In the genomic region with DNA sequence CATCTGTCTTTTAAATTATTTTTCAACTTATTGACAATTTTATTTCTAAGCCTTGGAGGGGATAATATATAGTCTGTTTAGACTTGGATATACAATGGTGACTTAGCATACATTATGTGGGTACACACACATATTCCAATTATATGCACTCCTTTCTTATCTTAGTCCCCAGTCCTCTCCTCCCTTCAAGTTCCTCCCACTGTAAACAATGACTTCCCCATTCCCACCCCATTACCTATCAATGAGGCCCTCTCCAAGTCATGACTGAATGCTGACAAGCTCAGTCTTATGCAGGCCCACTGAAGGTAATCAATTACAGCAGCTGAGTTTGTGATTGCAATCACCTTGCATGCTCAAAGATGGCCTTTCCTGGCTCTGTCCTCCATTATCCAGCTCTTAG, we compare ENCODE assay signal across 20 mouse cellular contexts. TPM values are rescaled to one million over a fixed set of nuclear protein-coding genes. Genes with fewer than 3 reads are reported as not detected.
"Had no signal": no experiment of that assay in that cellular context is flagged by ENCODE, and none has a peak within 500 bp of the region (broad histone marks: within the 10 kb centered on the region; RNA-seq: fewer than 3 reads in every experiment).

No protein-coding gene starts in this region.

- ATAC-seq: intestine, postnatal 0 days had no signal

- H3K4me1 ChIP-seq: limb, embryonic 15.5 days; midbrain, embryonic 12.5 days; neural tube, embryonic 15.5 days had no signal

- H3K4me2 ChIP-seq: limb, embryonic 15.5 days; lung, embryonic 14.5 days; midbrain, embryonic 12.5 days; neural tube, embryonic 15.5 days had no signal

- H3K27me3 ChIP-seq: limb, embryonic 15.5 days; megakaryocyte, embryonic 14.5 days; midbrain, embryonic 12.5 days; neural tube, embryonic 15.5 days had no signal

- H3K9ac ChIP-seq: limb, embryonic 15.5 days; lung, embryonic 14.5 days; midbrain, embryonic 12.5 days; neural tube, embryonic 15.5 days had no signal

- H3K9me3 ChIP-seq: limb, embryonic 15.5 days; megakaryocyte, embryonic 14.5 days; midbrain, embryonic 12.5 days; neural tube, embryonic 15.5 days had no signal

- H3K27ac ChIP-seq: left cerebral cortex, adult 2 months; limb, embryonic 15.5 days; midbrain, embryonic 12.5 days; neural tube, embryonic 15.5 days had no signal

- H3K4me3 ChIP-seq: left cerebral cortex, adult 2 months; limb, embryonic 15.5 days; megakaryocyte, embryonic 14.5 days; midbrain, embryonic 12.5 days; myocyte; neural tube, embryonic 15.5 days had no signal

- DNase-seq: kidney, postnatal 10 days; kidney, postnatal 4 days; lung, embryonic 14.5 days; lung, postnatal 10 days; lung, postnatal 4 days; right cerebral cortex, adult 18-20 months; right cerebral cortex, postnatal 25 days had no signal

RNA-seq across cellular contexts. Expression of a gene that starts 8.0 kb away (rescaled TPM):
- total RNA-seq: layer of hippocampus, postnatal 25 days; left cerebral cortex, adult 2 months; left cerebral cortex, postnatal 14 days had no signal
- polyA plus RNA-seq: intestine, postnatal 0 days; kidney, embryonic 14.5 days; limb, embryonic 15.5 days; lung, embryonic 14.5 days; myocyte; neural tube, embryonic 11.5 days; neural tube, embryonic 15.5 days; small intestine, adult 2 months; stomach, embryonic 16.5 days had no signal
